Mouse (Mus musculus): Measurements from ENCODE around the gene Pop7. TPM values are rescaled to one million over a fixed set of nuclear protein-coding genes. Genes with fewer than 3 reads are reported as not detected.

The Pop7 gene
- 37.8 and 38.7 TPM in 2 replicates for polyA plus RNA-seq (2015; fragmentation: Nextera tagmentation; extraction: Ambion mirVana)

GRCm38 (mm10) chr5:137501709-137502666, at the start of gene Pop7:
TSS of gene Pop7 (minus strand) at chr5:137502518.
- TF ChIP-seq CTCF (IDR thresholded peaks at IDR 0.05) (peak; percentile 78), EP300 (IDR thresholded peaks at IDR 0.05) (peak; percentile 85)
- H3K27me3 ChIP-seq (replicated peaks; ENCODE audit: insufficient read depth, low read length) = no peaks in the 10 kb centered on the region
- H3K27ac ChIP-seq (ENCODE audit: low read length) = peak within 1 kb of the TSS; percentile 96
- peaks cover 7% of the 10 kb centered on the region; the same call in 1 of the 2 replicates for H3K4me1 ChIP-seq (ENCODE audit: insufficient read depth, low read depth, low read length)
- peak within 1 kb of the TSS; percentile 57 for H3K4me2 ChIP-seq (replicated peaks; ENCODE audit: low read depth, low read length)
- peak; percentile 96 for ATAC-seq
- no peaks in the 10 kb centered on the region for H3K36me3 ChIP-seq (ENCODE audit: insufficient read depth, low read length)
- peak within 1 kb of the TSS; percentile 62 for H3K9ac ChIP-seq (replicated peaks; ENCODE audit: low read depth)
- DNase-seq (ENCODE audit: low spot score) = peak; percentile 99
- WGBS = 2% methylated on average over 62 of the region's 64 CpGs
- peak within 1 kb of the TSS; percentile 72 for H3K4me3 ChIP-seq (ENCODE audit: low read depth, low read length)
- no peaks in the 10 kb centered on the region for H3K9me3 ChIP-seq (ENCODE audit: low read length)

- no peak overlapping the region for H3K4me3 ChIP-seq (ENCODE audit: low read depth, low read length)
- no peak for DNase-seq (ENCODE audit: low spot score)
- no peaks in the 10 kb centered on the region for H3K4me1 ChIP-seq (ENCODE audit: insufficient read depth, low read depth, low read length)
- H3K27ac ChIP-seq (ENCODE audit: low read length) = no peak overlapping the region
- 0 out of 2 replicates have a peak, but pooled peaks cover 6% of the 10 kb centered on the region for H3K27me3 ChIP-seq (replicated peaks; ENCODE audit: insufficient read depth, low read length)
- no peaks in the 10 kb centered on the region for H3K9me3 ChIP-seq (ENCODE audit: low read length)
- no peak overlapping the region for H3K4me2 ChIP-seq (replicated peaks; ENCODE audit: low read depth, low read length)
- H3K9ac ChIP-seq (replicated peaks; ENCODE audit: low read depth) = no peak overlapping the region
- ATAC-seq = no peak
- TF ChIP-seq EP300 (IDR thresholded peaks at IDR 0.05) (no peak), CTCF (IDR thresholded peaks at IDR 0.05) (peak; percentile 56)
- H3K36me3 ChIP-seq (ENCODE audit: insufficient read depth, low read length) = no peaks in the 10 kb centered on the region
- 63% methylated on average over 5 of the region's 5 CpGs for WGBS
Measured at GRCm38 (mm10) chr5:137551119-137551518, 48.8 kb upstream of the Pop7 start.

GRCm38 (mm10) chr5:137549840-137550239, 47.5 kb upstream of the Pop7 start:
- H3K9ac ChIP-seq (replicated peaks; ENCODE audit: low read depth) = no peak overlapping the region
- 0 out of 2 replicates have a peak, but pooled peaks cover 6% of the 10 kb centered on the region for H3K27me3 ChIP-seq (replicated peaks; ENCODE audit: insufficient read depth, low read length)
- no peak overlapping the region for H3K4me3 ChIP-seq (ENCODE audit: low read depth, low read length)
- no peaks in the 10 kb centered on the region for H3K4me1 ChIP-seq (ENCODE audit: insufficient read depth, low read depth, low read length)
- no peak for ATAC-seq
- H3K4me2 ChIP-seq (replicated peaks; ENCODE audit: low read depth, low read length) = no peak overlapping the region
- no peak for TF ChIP-seq EP300 (IDR thresholded peaks at IDR 0.05)
- no peak for TF ChIP-seq CTCF (IDR thresholded peaks at IDR 0.05)
- H3K36me3 ChIP-seq (ENCODE audit: insufficient read depth, low read length) = no peaks in the 10 kb centered on the region
- no peaks in the 10 kb centered on the region for H3K9me3 ChIP-seq (ENCODE audit: low read length)
- WGBS = 78% methylated on average over 2 of the region's 2 CpGs
- H3K27ac ChIP-seq (ENCODE audit: low read length) = no peak overlapping the region
- no peak for DNase-seq (ENCODE audit: low spot score)

GRCm38 (mm10) chr5:137545596-137545995, 43.3 kb upstream of the Pop7 start:
- H3K36me3 ChIP-seq (ENCODE audit: insufficient read depth, low read length) = no peaks in the 10 kb centered on the region
- no peaks in the 10 kb centered on the region for H3K4me1 ChIP-seq (ENCODE audit: insufficient read depth, low read depth, low read length)
- ATAC-seq (no peak), DNase-seq (ENCODE audit: low spot score) (no peak)
- TF ChIP-seq CTCF (IDR thresholded peaks at IDR 0.05) (no peak), EP300 (IDR thresholded peaks at IDR 0.05) (no peak)
- no peak overlapping the region for H3K9ac ChIP-seq (replicated peaks; ENCODE audit: low read depth)
- 63% methylated on average over 4 of the region's 4 CpGs for WGBS
- H3K4me2 ChIP-seq (replicated peaks; ENCODE audit: low read depth, low read length) = no peak overlapping the region
- H3K9me3 ChIP-seq (ENCODE audit: low read length) = no peaks in the 10 kb centered on the region
- H3K4me3 ChIP-seq (ENCODE audit: low read depth, low read length) = no peak overlapping the region
- no peaks in the 10 kb centered on the region for H3K27me3 ChIP-seq (replicated peaks; ENCODE audit: insufficient read depth, low read length)
- no peak overlapping the region for H3K27ac ChIP-seq (ENCODE audit: low read length)

- no peaks in the 10 kb centered on the region for H3K4me1 ChIP-seq (ENCODE audit: insufficient read depth, low read depth, low read length)
- no peak for DNase-seq (ENCODE audit: low spot score)
- no peaks in the 10 kb centered on the region for H3K36me3 ChIP-seq (ENCODE audit: insufficient read depth, low read length)
- H3K27me3 ChIP-seq (replicated peaks; ENCODE audit: insufficient read depth, low read length) = no peaks in the 10 kb centered on the region
- no peak overlapping the region for H3K27ac ChIP-seq (ENCODE audit: low read length)
- H3K4me2 ChIP-seq (replicated peaks; ENCODE audit: low read depth, low read length) = no peak overlapping the region
- no peak overlapping the region for H3K9ac ChIP-seq (replicated peaks; ENCODE audit: low read depth)
- ATAC-seq = no peak
- no peak for TF ChIP-seq EP300 (IDR thresholded peaks at IDR 0.05)
- no peak for TF ChIP-seq CTCF (IDR thresholded peaks at IDR 0.05)
- no peaks in the 10 kb centered on the region for H3K9me3 ChIP-seq (ENCODE audit: low read length)
- WGBS = 65% methylated on average over 6 of the region's 6 CpGs
- no peak overlapping the region for H3K4me3 ChIP-seq (ENCODE audit: low read depth, low read length)
Measured at GRCm38 (mm10) chr5:137544926-137545325, 42.6 kb upstream of the Pop7 start.

- Histone ChIP-seq H3K9me3 (ENCODE audit: low read length) (no peaks in the 10 kb centered on the region), H3K4me1 (ENCODE audit: insufficient read depth, low read depth, low read length) (no peaks in the 10 kb centered on the region), H3K4me2 (replicated peaks; ENCODE audit: low read depth, low read length) (no peak overlapping the region), H3K4me3 (ENCODE audit: low read depth, low read length) (no peak overlapping the region), H3K27ac (ENCODE audit: low read length) (no peak overlapping the region), H3K27me3 (replicated peaks; ENCODE audit: insufficient read depth, low read length) (no peaks in the 10 kb centered on the region), H3K9ac (replicated peaks; ENCODE audit: low read depth) (no peak overlapping the region), H3K36me3 (ENCODE audit: insufficient read depth, low read length) (no peaks in the 10 kb centered on the region)
- DNase-seq (ENCODE audit: low spot score) (no peak), ATAC-seq (no peak; the same call in 1 of the 2 replicates)
- no peak for TF ChIP-seq EP300 (IDR thresholded peaks at IDR 0.05)
- WGBS = 39% methylated on average over 5 of the region's 5 CpGs
Measured at GRCm38 (mm10) chr5:137541768-137542540, 39.6 kb upstream of the Pop7 start.
